Mouse (Mus musculus) CH12.LX (cell line): ENCODE data around the gene Disp2.

Source experiments
- CHD2 ChIP-seq: IDR thresholded peaks from 2 replicates; pipeline ENCODE4 v1.6.1; 2011; ENCODE audit warnings: low read length, improper control_type of control experiment
- CTCF ChIP-seq, 2 experiments: IDR thresholded peaks in 1 of 2; conservative IDR thresholded peaks in 1 of 2; 2 replicates each; pipeline ENCODE4 v1.5.1; 2011 to 2012; ENCODE audit warnings: low read depth in 2 of 2, low read length in 2 of 2, improper control_type of control experiment in 1 of 2, inconsistent platforms in 1 of 2, mild to moderate bottlenecking in 1 of 2, moderate library complexity in 1 of 2
- E2F4 ChIP-seq: IDR thresholded peaks from 2 replicates; pipeline ENCODE4 v1.6.1; 2011; ENCODE audit warnings: low read depth, low read length, improper control_type of control experiment; ENCODE audit not compliant: insufficient replicate concordance
- ETS1 ChIP-seq: conservative IDR thresholded peaks from 2 replicates; pipeline ENCODE4 v1.6.1; 2012; ENCODE audit warnings: low read depth, mild to moderate bottlenecking, inconsistent platforms, low read length, improper control_type of control experiment, moderate library complexity
- MAFK ChIP-seq: IDR thresholded peaks from 2 replicates; pipeline ENCODE4 v1.6.1; 2011; ENCODE audit warnings: low read length, improper control_type of control experiment; ENCODE audit not compliant: insufficient replicate concordance
- MAX ChIP-seq: IDR thresholded peaks from 2 replicates; pipeline ENCODE4 v1.6.1; 2011; ENCODE audit warnings: low read length, improper control_type of control experiment
- POLR2A ChIP-seq: IDR thresholded peaks from 2 replicates; pipeline ENCODE4 v1.6.1; 2011; ENCODE audit warnings: low read depth, mild to moderate bottlenecking, improper control_type of control experiment, low read length
- POLR2AphosphoS2 ChIP-seq: IDR thresholded peaks from 2 replicates; pipeline ENCODE4 v1.6.1; 2011; ENCODE audit warnings: low read depth, low read length, improper control_type of control experiment
- SMC3 ChIP-seq: IDR thresholded peaks from 2 replicates; pipeline ENCODE4 v1.6.1; 2011; ENCODE audit warnings: low read depth, low read length, improper control_type of control experiment
- TCF12 ChIP-seq: IDR thresholded peaks from 2 replicates; pipeline ENCODE4 v1.6.1; 2014; ENCODE audit warnings: low read depth, mild to moderate bottlenecking, inconsistent platforms, low read length, improper control_type of control experiment
- USF1 ChIP-seq: IDR thresholded peaks from 2 replicates; pipeline ENCODE4 v1.6.1; 2014; ENCODE audit warnings: low read depth, mild to moderate bottlenecking, inconsistent platforms, low read length, improper control_type of control experiment
- ZC3H11A ChIP-seq: IDR thresholded peaks from 2 replicates; pipeline ENCODE4 v1.6.1; 2012; ENCODE audit warnings: low read depth, mild to moderate bottlenecking, inconsistent platforms, low read length, improper control_type of control experiment
- ZKSCAN1 ChIP-seq: IDR thresholded peaks from 2 replicates; pipeline ENCODE4 v1.6.1; 2012; ENCODE audit warnings: low read depth, inconsistent platforms, low read length, improper control_type of control experiment, borderline replicate concordance

DNA sequence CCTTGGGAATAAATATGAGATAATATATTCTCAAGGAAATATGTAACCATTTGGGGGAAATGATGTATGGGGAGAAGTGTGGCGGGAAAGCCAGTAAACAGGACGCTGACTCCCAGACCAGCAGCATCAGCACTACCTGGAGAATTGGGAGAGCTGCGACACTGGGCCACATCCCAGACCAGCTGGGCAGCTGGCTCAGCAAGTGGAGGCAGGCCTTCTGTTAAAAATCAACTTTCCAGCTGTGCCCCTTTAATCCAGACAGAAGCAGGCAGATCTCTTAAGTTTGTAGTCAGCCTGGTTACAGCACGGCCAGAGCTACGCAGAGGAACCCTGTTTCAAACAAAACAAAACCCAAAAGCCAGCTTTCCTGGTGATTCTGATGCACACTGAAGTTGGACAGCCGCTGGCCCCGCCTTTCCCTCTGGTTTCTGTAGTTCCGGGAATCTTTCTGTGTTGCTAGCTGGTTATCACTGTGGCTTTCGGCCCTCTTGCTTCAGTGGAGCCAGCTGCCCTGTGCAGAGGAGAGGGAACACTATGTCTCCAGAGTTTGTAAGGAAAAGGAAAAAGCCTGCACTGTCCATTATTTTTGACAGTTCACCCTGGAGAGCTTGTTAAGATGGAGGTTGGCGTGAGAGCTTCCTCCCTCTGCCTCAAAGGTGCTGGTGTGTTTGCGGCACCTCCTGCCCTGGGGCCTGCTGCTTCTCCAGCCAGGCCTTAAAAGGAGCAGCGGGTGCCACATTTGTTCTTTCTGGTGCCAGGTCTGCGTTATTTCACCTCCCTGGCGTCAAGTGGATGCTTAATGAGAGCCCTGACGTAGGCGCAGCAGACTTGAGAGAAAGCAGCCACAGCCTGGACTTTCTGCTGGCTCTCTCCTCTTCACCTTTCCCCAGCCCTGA, 27.4 kb upstream of the Disp2 start:
- TF ChIP-seq ZC3H11A (no peak), POLR2AphosphoS2 (no peak), ZKSCAN1 (no peak), CTCF (conservative IDR thresholded peaks at IDR 0.05 in 1 of 2, IDR thresholded peaks at IDR 0.05 in 1 of 2; ENCODE audit: low read depth in 2 of 2, low read length in 2 of 2) (no peak), ETS1 (no peak), CHD2 (no peak), POLR2A (no peak), SMC3 (no peak), E2F4 (no peak), USF1 (no peak), MAX (no peak), MAFK (no peak), TCF12 (no peak)
